Mouse (Mus musculus): Measurements from ENCODE around the gene Ncf4. TPM values are rescaled to one million over a fixed set of nuclear protein-coding genes. Genes with fewer than 3 reads are reported as not detected.

The Ncf4 gene
- polyA plus RNA-seq, 2 experiments = 32.0 to 38.8 TPM

DNA sequence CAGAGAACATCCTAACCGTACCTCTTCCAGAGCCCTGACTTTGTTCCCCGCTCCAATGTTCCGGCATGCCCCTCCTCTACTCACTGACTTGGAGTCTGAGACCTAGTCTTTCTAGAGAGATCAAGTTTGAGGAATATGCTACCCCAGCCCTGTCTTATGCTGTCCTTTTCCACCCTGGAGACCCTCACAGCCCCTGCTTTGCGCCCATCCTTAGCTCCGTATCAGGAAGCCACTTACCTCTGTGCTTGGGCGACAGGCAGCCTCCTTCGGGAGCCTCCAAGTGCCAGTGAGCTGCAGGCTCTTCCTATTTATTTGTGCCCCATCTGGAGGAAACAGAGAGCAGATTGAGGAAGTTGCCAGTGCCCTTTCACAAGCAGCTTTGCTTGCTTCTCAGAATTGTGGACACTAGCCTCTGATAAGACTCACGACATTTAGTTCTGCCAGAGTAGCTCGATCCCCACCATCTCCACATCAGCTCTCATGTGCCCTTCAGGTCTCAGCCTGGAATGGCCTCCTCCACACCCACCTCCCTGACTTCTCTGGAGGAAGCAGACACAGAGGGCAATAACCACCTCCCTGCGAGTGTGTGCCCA, 60.8 kb downstream of the Ncf4 start, which contains the start of gene Csf2rb2:
Csf2rb2 (minus strand) TSS at position 381 of the 593 bp plus-strand sequence.
- Histone ChIP-seq H3K9ac (replicated peaks) (no peak within 1 kb of the TSS), H3K9me3 (ENCODE audit: control insufficient read depth, low read length) (no peaks in the 10 kb centered on the region), H3K4me3 (ENCODE audit: insufficient read depth in 1 of 2, low read depth in 2 of 2, low read length in 2 of 2) (0 out of 4 replicates have a peak within 1 kb of the TSS, but pooled peaks of 1 of the 2 experiments have one; percentile 0), H3K27me3 (ENCODE audit: control insufficient read depth, insufficient read depth, low read length) (no peaks in the 10 kb centered on the region), H3K36me3 (replicated peaks; ENCODE audit: control insufficient read depth, insufficient read depth, low read depth) (no peaks in the 10 kb centered on the region), H3K4me1 (replicated peaks; ENCODE audit: control insufficient read depth in 2 of 2, insufficient read depth in 2 of 2, low read length in 1 of 2) (no peaks in the 10 kb centered on the region; a peak in 1 of 4 replicates), H3K4me2 (ENCODE audit: low read depth) (no peak within 1 kb of the TSS), H3K27ac (no peak within 1 kb of the TSS)
- TF ChIP-seq CTCF (IDR thresholded peaks at IDR 0.05; ENCODE audit: low read depth) (no peak), EP300 (IDR thresholded peaks at IDR 0.05; ENCODE audit: low read depth) (no peak)
- ATAC-seq (ENCODE audit: insufficient read depth) (no peak), DNase-seq (ENCODE audit: low read depth in 3 of 3, low spot score in 3 of 3) (no peak)
- 27% methylated on average over 10 of the region's 10 CpGs for WGBS (ENCODE audit: insufficient replicate concordance)

- Histone ChIP-seq H3K27me3 (ENCODE audit: control insufficient read depth, insufficient read depth, low read length) (no peaks in the 10 kb centered on the region), H3K27ac (no peak overlapping the region), H3K4me1 (replicated peaks; ENCODE audit: control insufficient read depth in 2 of 2, insufficient read depth in 2 of 2, low read length in 1 of 2) (peaks cover 0 to 13% of the 10 kb centered on the region in 2 experiments; a peak in 2 of 4 replicates), H3K4me3 (ENCODE audit: insufficient read depth in 1 of 2, low read depth in 2 of 2, low read length in 2 of 2) (no peak overlapping the region), H3K36me3 (replicated peaks; ENCODE audit: control insufficient read depth, insufficient read depth, low read depth) (no peaks in the 10 kb centered on the region), H3K9me3 (ENCODE audit: control insufficient read depth, low read length) (no peaks in the 10 kb centered on the region), H3K4me2 (ENCODE audit: low read depth) (no peak overlapping the region), H3K9ac (replicated peaks) (no peak overlapping the region)
- DNase-seq (ENCODE audit: low read depth in 3 of 3, low spot score in 3 of 3) (no peak), ATAC-seq (ENCODE audit: insufficient read depth) (no peak)
- TF ChIP-seq CTCF (IDR thresholded peaks at IDR 0.05; ENCODE audit: low read depth) = no peak
- no peak for TF ChIP-seq EP300 (IDR thresholded peaks at IDR 0.05; ENCODE audit: low read depth)
- 13% methylated on average over 5 of the region's 5 CpGs for WGBS (ENCODE audit: insufficient replicate concordance)
Observed at GRCm38 (mm10) chr15:78309865-78310264, 65.3 kb downstream of the Ncf4 start.

- Histone ChIP-seq H3K9me3 (ENCODE audit: control insufficient read depth, low read length) (no peaks in the 10 kb centered on the region), H3K4me3 (ENCODE audit: insufficient read depth in 1 of 2, low read depth in 2 of 2, low read length in 2 of 2) (no peak overlapping the region), H3K36me3 (replicated peaks; ENCODE audit: control insufficient read depth, insufficient read depth, low read depth) (no peaks in the 10 kb centered on the region), H3K27me3 (ENCODE audit: control insufficient read depth, insufficient read depth, low read length) (no peaks in the 10 kb centered on the region; the same call in 1 of the 2 replicates), H3K27ac (no peak overlapping the region), H3K4me1 (replicated peaks; ENCODE audit: control insufficient read depth in 2 of 2, insufficient read depth in 2 of 2, low read length in 1 of 2) (peaks cover 0 to 13% of the 10 kb centered on the region in 2 experiments; a peak in 2 of 4 replicates), H3K9ac (replicated peaks) (no peak overlapping the region), H3K4me2 (ENCODE audit: low read depth) (no peak overlapping the region)
- WGBS (ENCODE audit: insufficient replicate concordance) = 53% methylated on average over 4 of the region's 4 CpGs
- DNase-seq (ENCODE audit: low read depth in 3 of 3, low spot score in 3 of 3) (no peak), ATAC-seq (ENCODE audit: insufficient read depth) (no peak)
- TF ChIP-seq CTCF (IDR thresholded peaks at IDR 0.05; ENCODE audit: low read depth) (no peak), EP300 (IDR thresholded peaks at IDR 0.05; ENCODE audit: low read depth) (no peak)
Observed at GRCm38 (mm10) chr15:78310971-78311370, 66.4 kb downstream of the Ncf4 start.

Small RNA genes within 50 kb of the gene (microRNA-seq; reads per million reads assigned to microRNA genes)
- not detected for gene Mir7676-1

Other genes starting within 250 kb of the Ncf4 start
- 0.01 TPM in 1 of 2 replicates, not detected in the other for gene Cacng2, start 124.8 kb upstream of the Ncf4 start, polyA plus RNA-seq (2012; rRNA removed)
- not detected in 2 replicates for gene Cacng2, start 124.8 kb upstream of the Ncf4 start, polyA plus RNA-seq (2014; fragmentation: Nextera tagmentation; extraction: Ambion mirVana)
- 11.0 and 13.5 TPM in 2 replicates for gene Ift27, start 70.7 kb upstream of the Ncf4 start, polyA plus RNA-seq (2012; rRNA removed)
- 37.8 and 40.8 TPM in 2 replicates for gene Ift27, start 70.7 kb upstream of the Ncf4 start, polyA plus RNA-seq (2014; fragmentation: Nextera tagmentation; extraction: Ambion mirVana)
- gene Pvalb, start 38.4 kb upstream of the Ncf4 start, polyA plus RNA-seq (2012; rRNA removed) = not detected in 2 replicates
- gene Pvalb, start 38.4 kb upstream of the Ncf4 start, polyA plus RNA-seq (2014; fragmentation: Nextera tagmentation; extraction: Ambion mirVana) = not detected in 2 replicates
- 1.6 and 1.9 TPM in 2 replicates for gene Csf2rb2, start 60.9 kb downstream of the Ncf4 start, polyA plus RNA-seq (2012; rRNA removed)
- gene Csf2rb2, start 60.9 kb downstream of the Ncf4 start, polyA plus RNA-seq (2014; fragmentation: Nextera tagmentation; extraction: Ambion mirVana) = 1.1 and 1.2 TPM in 2 replicates
- gene Csf2rb, start 81.0 kb downstream of the Ncf4 start, polyA plus RNA-seq (2012; rRNA removed) = 4.3 and 4.5 TPM in 2 replicates
- gene Csf2rb, start 81.0 kb downstream of the Ncf4 start, polyA plus RNA-seq (2014; fragmentation: Nextera tagmentation; extraction: Ambion mirVana) = 5.0 and 5.9 TPM in 2 replicates
- gene Tex33, start 151.1 kb downstream of the Ncf4 start, polyA plus RNA-seq (2012; rRNA removed) = 0.08 TPM in 1 of 2 replicates, not detected in the other
- not detected in 2 replicates for gene Tex33, start 151.1 kb downstream of the Ncf4 start, polyA plus RNA-seq (2014; fragmentation: Nextera tagmentation; extraction: Ambion mirVana)
- gene Tst, start 161.1 kb downstream of the Ncf4 start, polyA plus RNA-seq (2012; rRNA removed) = 90.5 and 90.6 TPM in 2 replicates
- gene Tst, start 161.1 kb downstream of the Ncf4 start, polyA plus RNA-seq (2014; fragmentation: Nextera tagmentation; extraction: Ambion mirVana) = 168 and 179 TPM in 2 replicates
- 90.7 and 101 TPM in 2 replicates for gene Mpst, start 161.6 kb downstream of the Ncf4 start, polyA plus RNA-seq (2012; rRNA removed)
- 6.0 and 6.8 TPM in 2 replicates for gene Mpst, start 161.6 kb downstream of the Ncf4 start, polyA plus RNA-seq (2014; fragmentation: Nextera tagmentation; extraction: Ambion mirVana)
- 7.1 and 8.7 TPM in 2 replicates for gene Kctd17, start 183.8 kb downstream of the Ncf4 start, polyA plus RNA-seq (2012; rRNA removed)
- gene Kctd17, start 183.8 kb downstream of the Ncf4 start, polyA plus RNA-seq (2014; fragmentation: Nextera tagmentation; extraction: Ambion mirVana) = 3.0 and 3.3 TPM in 2 replicates
- gene Tmprss6, start 223.8 kb downstream of the Ncf4 start, polyA plus RNA-seq (2012; rRNA removed) = 11.9 and 14.4 TPM in 2 replicates
- gene Tmprss6, start 223.8 kb downstream of the Ncf4 start, polyA plus RNA-seq (2014; fragmentation: Nextera tagmentation; extraction: Ambion mirVana) = 9.8 and 10.7 TPM in 2 replicates

Data from liver, embryonic 14.5 days (tissue).